Mouse (Mus musculus) inflammation-experienced regulatory T-cells, adult 16 weeks (primary cell): ENCODE results near the gene Syde2. TPM values are rescaled to one million over a fixed set of nuclear protein-coding genes. Genes with fewer than 3 reads are reported as not detected.

Source experiments
- polyA plus RNA-seq: library from polyadenylated mRNA; unstranded; fragments of 100-300 nt; shearing (Covaris generic); gene quantifications from one replicate; pipeline ENCODE4 v1.2.1, GENCODE M21; 2017

Gene Syde2
- 0.24 TPM for polyA plus RNA-seq

DNA sequence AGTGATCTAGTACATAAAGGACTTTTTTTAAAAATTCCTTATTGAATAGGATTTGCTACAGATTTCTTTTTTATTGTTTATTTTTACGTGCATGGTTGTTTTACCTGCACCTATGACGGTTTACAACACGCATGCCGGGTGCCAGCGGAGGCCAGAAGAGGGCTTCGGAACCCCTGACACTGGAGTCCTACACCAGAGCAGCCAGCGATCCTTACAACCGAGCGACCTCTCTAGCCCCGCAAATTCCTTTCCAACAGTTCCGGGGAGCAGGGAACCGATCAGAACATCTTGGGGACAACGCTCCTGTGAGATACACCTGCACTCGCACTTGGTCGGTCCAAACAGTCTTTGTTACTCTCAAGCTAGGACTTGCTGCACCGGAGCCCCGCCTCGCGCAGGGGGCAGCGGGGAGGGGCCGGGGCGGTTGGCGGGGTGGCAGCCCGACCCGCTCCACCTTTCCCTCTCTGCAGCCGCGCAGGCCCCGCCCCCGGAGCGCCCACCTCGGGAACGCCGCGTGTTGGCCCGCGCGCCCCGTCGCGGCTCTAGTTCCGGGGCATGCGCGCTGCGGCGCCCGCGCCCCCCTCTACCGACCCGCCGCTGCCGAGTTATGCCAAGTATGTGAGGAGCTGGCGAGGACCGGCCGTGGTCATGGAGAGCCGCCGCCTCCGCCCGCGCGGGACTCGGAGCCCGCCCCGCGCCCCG is at the start of gene Syde2:
TSS of gene Syde2 (plus strand) at position 603 of the 702 bp plus-strand sequence.

Other genes starting within 250 kb of the Syde2 start
- gene Ddah1, start 229.2 kb upstream of the Syde2 start, polyA plus RNA-seq = not detected
- gene Bcl10, start 65.1 kb upstream of the Syde2 start, polyA plus RNA-seq = 112 TPM
- gene 2410004B18Rik, start 49.9 kb upstream of the Syde2 start, polyA plus RNA-seq = 29.5 TPM
- gene Wdr63, start 120.3 kb downstream of the Syde2 start, polyA plus RNA-seq = not detected
- gene Mcoln3, start 129.6 kb downstream of the Syde2 start, polyA plus RNA-seq = 10.8 TPM
- 4.0 TPM for gene Mcoln2, start 162.0 kb downstream of the Syde2 start, polyA plus RNA-seq
- gene Lpar3, start 233.1 kb downstream of the Syde2 start, polyA plus RNA-seq = not detected